Mouse (Mus musculus) thymus, postnatal 10 days (tissue): Measurements from ENCODE around the gene Serac1.

Experiments
- DNase-seq, 2 experiments: peaks; one replicate each; pipeline ENCODE4 v3.0.0; 2021; ENCODE audit warnings: low spot score in 2 of 2

Gene Serac1

GRCm38 (mm10) chr17:6079287-6080122, at the start of gene Serac1, which contains the start of gene Gtf2h5:
Serac1 (minus strand) TSS chr17:6079741.
Gtf2h5 (plus strand) TSS chr17:6079786.
- peak; percentile 98 to 99 for DNase-seq

- DNase-seq, result no peak
These were observed 48.5 kb upstream of the Serac1 start for GRCm38 (mm10) chr17:6128039-6128438.

- no peak for DNase-seq
These were observed 45.9 kb upstream of the Serac1 start for GRCm38 (mm10) chr17:6125441-6125840.

GRCm38 (mm10) chr17:6123776-6124175, 44.2 kb upstream of the Serac1 start:
- no peak for DNase-seq

- no peak for DNase-seq
These were observed 39.3 kb upstream of the Serac1 start for GRCm38 (mm10) chr17:6118861-6119260.

GRCm38 (mm10) chr17:6117917-6118316, 38.4 kb upstream of the Serac1 start:
- DNase-seq, result no peak

- no peak for DNase-seq
These were observed 37.7 kb upstream of the Serac1 start for GRCm38 (mm10) chr17:6117148-6117725.

- no peak for DNase-seq
These were observed 35.5 kb upstream of the Serac1 start for GRCm38 (mm10) chr17:6115085-6115484.

- no peak for DNase-seq
These were observed 34.1 kb upstream of the Serac1 start for GRCm38 (mm10) chr17:6113653-6114052.

GRCm38 (mm10) chr17:6110956-6111355, 31.4 kb upstream of the Serac1 start:
- DNase-seq, result no peak

- no peak for DNase-seq
These were observed 28.6 kb upstream of the Serac1 start for GRCm38 (mm10) chr17:6108175-6108574.

- peak; percentile 23 to 44 for DNase-seq
These were observed 27.6 kb upstream of the Serac1 start for GRCm38 (mm10) chr17:6107015-6107601.

- DNase-seq, result peak; percentile 77 to 81
These were observed 26.9 kb upstream of the Serac1 start, which contains the start of gene Tulp4 for GRCm38 (mm10) chr17:6106361-6107014. Tulp4 (plus strand) TSS chr17:6106437.

GRCm38 (mm10) chr17:6103566-6103965, 24.0 kb upstream of the Serac1 start:
- no peak for DNase-seq

GRCm38 (mm10) chr17:6102287-6102686, 22.7 kb upstream of the Serac1 start:
- no peak for DNase-seq

- peak; percentile 17 to 59 for DNase-seq
These were observed 18.3 kb upstream of the Serac1 start for GRCm38 (mm10) chr17:6097884-6098283.

GRCm38 (mm10) chr17:6095579-6095978, 16.0 kb upstream of the Serac1 start:
- no peak for DNase-seq

GRCm38 (mm10) chr17:6091604-6092003, 12.1 kb upstream of the Serac1 start:
- DNase-seq, result no peak

GRCm38 (mm10) chr17:6083323-6083890, 3.9 kb upstream of the Serac1 start:
- no peak for DNase-seq

GRCm38 (mm10) chr17:6073405-6073804, 6.1 kb downstream of the Serac1 start:
- no peak for DNase-seq

GRCm38 (mm10) chr17:6069866-6070265, 9.7 kb downstream of the Serac1 start:
- no peak for DNase-seq

- no peak for DNase-seq
These were observed 11.9 kb downstream of the Serac1 start for GRCm38 (mm10) chr17:6067613-6068012.
